Mouse (Mus musculus) ovary, adult 18-20 months (tissue): ENCODE measurements at regions not wholly inside any gene's neighbourhood (a gene's known extent, or its start where the extent isn't known, plus 50 kb on each side); places are given as distances from the start of the nearest gene placed in this dataset.
A peak's percentile ranks its signal among the peaks of the same experiment; 100 is the strongest.

Source experiments
- DNase-seq: peaks from one replicate; pipeline ENCODE4 v3.0.0; 2022; ENCODE audit warnings: low spot score, mixed read lengths

DNA sequence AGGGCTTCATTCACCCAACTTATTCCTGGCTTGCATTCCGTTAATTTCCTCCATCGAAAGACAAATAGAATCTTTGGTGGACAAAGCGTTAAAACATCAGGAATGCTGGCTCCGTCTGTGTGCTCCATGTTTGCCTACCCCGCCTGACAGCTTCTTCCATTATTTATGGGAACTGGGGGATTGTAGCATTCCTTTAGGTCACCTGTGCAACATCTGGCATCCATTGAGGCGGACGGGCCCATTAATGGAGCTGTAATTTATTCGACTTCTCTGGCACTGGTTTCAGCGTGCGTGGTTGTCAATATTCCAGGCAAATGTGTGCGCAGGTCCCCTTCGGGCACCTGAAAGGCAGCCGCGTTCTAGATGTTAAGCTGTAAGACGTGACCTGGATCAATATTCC is 196.9 kb downstream of the Thbs2 start:
- DNase-seq, result no peak

DNA sequence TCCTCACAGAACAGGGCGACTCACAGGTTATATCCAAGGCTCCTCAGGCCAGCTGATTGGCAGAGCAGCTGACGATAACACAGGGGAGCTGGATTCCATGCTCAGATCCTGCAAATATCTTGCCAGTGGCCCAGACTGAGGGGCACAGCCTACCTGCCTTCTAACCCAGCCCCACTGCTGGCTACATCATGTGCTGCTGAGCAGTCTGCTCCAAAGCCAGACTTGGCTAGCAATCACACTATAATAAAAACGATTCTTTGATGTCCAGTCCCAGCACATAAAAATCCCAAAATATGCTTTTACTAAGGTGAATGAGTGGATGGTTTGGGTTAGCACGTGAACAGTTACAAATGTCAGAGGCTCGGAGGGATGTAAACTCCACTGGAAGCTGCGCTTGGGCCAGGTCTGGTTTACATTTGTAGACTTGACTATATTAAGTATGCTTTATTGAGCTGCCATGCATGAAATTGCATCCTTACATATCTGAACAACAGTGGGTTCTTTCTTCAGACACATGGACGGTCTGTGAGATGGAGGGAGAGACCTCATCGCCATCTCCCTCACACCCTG is 200.2 kb downstream of the Thbs2 start:
- DNase-seq, result no peak

DNA sequence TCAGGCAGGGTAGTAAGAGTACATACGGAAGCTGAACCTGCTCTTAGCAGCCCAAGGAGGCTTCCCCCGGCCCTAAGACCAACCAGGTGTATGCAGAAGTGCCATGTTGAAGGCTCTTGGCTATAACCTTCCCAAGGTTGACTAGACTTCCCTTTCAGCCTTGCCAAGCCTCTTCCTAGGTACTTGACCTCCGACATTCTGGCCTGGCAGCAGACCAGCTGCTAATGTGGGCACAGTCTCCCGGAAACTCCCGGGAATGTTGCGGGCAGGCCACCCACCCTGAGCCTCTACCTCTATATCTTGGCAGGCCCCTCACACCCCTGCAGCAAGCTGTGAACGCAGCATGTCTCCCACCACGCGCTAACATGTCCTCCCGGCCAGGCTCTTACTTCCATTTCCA is 201.1 kb downstream of the Thbs2 start:
- DNase-seq, result no peak

DNA sequence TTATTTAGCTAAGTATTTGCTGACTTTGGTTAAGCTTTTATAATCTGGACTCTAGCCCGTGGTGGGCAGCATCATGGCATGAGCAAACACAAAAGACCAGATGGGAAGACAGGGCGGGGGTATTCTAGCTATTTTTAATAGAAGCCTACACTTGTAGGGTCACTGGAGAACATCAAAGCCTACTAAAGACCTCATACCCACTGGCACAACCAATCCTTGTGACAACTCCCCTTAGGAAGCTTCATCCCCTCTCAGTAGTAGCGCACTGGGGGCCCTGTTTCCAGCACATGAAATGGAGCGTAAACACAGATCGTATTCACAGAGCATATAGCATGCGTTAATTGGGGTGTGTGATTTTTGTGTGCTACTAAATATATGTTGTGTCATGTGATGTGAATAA is 202.4 kb downstream of the Smoc2 start:
- DNase-seq, result no peak

DNA sequence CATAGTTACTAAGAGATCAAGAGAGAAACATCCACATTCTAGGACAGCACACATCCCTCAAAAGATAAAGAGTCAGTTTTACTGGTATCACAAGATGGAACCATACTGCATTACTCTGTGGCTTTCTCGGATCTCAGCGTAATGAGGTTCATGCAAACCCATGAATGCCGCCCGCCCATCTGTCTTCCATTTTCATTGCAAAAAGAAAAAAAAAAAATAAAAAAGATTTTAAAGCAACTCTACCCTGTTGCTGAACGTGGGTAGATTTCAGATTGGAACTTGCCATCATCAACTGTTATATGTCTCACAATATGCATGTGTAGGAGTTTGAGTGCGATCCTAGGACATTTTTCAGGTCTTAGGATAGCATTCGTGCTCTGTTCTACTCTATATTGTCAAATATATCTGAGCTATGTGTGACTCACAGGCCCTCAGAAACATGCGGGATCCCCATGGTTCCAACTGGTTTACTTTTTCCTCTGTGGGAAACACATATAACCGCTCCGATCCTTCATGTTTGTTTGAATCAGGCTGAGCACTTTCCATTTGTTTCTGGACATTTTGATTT is 199.7 kb downstream of the Smoc2 start:
- no peak for DNase-seq

DNA sequence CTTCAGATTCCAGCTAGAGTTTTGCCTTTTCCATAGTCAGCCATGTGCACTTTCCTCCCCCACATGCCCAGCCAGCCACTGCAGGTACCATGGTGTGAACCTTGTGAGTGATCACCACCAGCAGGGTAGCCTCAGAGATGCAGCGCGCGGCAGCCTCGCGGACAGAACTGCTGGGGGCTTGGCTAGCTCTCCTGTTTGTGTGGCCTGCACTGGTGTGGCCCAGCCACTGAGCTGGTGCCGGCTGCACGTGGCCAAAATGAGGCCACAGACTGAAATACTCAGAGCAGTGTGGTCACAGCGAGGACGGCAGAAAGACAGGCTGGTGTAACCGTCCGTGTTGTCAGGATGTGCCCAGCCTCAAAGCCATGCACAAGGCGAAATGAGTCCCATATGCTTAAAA is 197.4 kb downstream of the Smoc2 start:
- DNase-seq, result no peak

DNA sequence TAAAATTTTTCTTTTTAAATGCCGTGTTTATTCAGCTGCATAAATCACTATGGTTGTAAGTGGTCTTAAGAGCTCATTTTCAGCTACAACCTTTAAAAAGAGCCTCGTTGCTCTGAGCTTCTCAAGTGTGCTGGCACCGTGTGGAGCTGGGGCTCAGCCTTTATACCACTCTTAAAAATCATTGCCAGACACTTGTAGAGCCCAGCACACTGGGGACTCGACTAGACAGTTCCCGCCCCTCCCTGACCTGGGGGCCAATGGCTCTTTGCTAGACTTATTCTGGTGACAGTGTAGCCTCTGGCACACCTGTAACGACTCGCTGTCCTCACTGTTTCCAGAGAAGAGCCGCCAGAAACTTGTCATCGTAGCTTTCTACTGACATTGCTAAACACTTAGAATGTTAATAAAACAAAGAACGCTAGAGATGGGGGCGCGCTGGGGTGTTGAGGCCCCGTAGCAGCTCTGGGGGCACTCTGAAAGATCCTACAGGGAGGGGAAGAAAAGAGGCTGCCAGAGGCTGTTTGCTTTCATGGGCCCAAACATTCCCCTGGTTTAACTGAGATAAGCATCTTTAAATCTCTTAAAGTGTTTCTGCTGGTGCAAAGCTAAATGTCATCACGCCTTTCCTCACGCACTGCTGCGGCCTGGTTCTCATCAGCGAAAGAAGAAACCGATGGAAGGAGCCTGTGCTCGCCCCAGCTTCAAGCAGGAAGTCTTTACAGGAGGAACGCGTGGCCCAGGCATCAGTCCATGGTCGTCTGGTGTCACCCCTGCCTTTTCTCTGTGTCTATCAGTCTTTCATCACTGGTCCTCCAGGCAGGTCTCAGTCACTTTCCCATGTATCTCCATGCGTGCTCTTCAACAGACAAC is 196.7 kb downstream of the Smoc2 start:
- no peak for DNase-seq

DNA sequence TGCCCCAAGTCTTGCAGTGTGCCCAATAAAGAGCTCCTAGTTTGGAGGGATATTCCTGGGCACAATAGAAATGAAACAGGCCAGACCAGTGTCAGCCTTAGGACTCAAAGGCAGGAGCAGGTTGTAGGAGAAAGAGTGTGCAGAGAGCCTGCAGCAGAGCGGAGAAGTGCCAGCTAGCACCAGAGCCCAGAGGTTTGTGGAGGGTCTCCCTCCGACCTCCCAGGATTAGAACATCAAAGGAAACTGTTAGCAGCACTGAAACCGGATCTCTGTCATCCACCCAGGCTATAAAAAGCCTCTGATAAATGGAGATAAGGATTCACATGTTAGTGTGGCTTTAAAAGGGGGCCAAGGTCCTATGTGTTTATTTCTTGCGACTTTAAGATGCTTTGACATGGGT is 196.0 kb downstream of the Smoc2 start:
- DNase-seq, result no peak

DNA sequence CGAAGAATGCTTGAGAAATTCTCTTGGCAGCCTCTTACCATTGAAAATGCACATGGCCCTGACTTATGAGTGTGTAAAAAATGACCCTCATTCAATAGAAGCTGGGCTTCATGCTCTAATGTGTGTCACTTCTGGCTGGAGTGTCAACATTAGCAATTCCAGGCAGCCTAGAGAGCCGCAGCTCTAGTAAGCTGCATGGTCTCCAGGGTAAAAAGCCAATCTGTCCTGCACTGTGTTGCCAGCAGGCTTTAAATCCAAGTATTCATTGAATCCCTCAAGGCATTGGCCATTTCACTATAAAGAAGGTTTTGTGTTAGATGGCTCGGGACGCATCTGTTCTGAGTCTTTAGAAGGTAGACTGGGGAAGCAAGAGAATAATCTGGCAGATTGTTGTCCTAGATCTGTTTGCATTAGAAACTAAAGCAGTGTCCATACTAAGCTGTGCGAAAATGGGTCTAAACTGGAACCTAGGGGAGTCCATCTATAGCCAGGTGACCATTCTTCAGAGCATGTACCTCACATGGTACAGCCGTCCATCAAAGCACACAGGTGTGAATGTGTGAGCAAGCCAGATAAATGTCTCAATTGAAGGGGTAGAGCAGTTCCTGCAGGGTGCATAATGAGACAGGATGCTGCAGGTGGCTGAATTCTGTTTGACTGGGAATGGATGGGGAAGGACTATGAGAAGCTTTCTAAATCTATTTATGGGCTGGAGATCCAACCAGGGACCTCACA is 189.6 kb downstream of the Smoc2 start:
- DNase-seq, result no peak

DNA sequence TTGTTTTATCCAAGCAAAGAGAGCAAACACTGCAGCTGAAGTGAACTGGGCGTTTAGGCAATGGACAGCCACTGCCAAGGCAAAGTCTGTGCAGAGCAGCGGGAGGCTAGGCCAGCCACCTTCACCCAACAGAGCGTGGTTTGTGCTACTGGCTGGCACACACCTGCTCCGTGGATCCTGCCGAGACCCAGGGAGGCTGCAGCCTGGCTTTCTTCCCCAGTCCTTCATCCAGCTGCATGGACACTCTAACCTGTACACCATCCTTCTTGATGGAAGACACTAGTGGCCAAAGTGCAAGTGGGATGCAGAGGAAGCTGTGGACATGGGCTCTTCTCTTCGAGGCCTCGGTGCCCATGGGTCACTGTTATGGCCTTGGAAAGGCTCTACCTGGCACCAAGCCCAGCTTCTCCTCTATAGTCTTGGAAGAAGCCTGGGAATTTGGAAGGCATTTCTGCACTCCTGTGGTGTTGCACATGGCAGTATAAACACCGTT is 176.0 kb downstream of the Smoc2 start:
- peak; percentile 19 for DNase-seq
